Mouse (Mus musculus) stomach, embryonic 16.5 days (tissue): ENCODE results near the gene Ctbs. TPM values are rescaled to one million over a fixed set of nuclear protein-coding genes. Genes with fewer than 3 reads are reported as not detected.
"Not testable (repeated sequence)": the region's sequence is repeated elsewhere in the genome, so short reads cannot be mapped to it uniquely, and the experiment has no call there.

Source experiments
- ATAC-seq: fragments of 200-750 bp; cut with Nextera tagmentation; 2 replicates; pipeline ENCODE4 v1.8.0; 2017; ENCODE audit warnings: moderate number of reproducible peaks, moderate TSS enrichment; ENCODE audit not compliant: insufficient read depth, low FRiP score
- H3K27ac ChIP-seq: fragments of 300-500 bp; sonication (generic); 2 replicates; pipeline ENCODE4 v1.5.1; 2014; ENCODE audit warnings: low read length
- H3K27me3 ChIP-seq: fragments of 300-500 bp; sonication (generic); 2 replicates; pipeline ENCODE4 v1.6.1; 2014; ENCODE audit warnings: low read length, control low read depth, mixed read lengths; ENCODE audit not compliant: control insufficient read depth, insufficient read depth
- H3K36me3 ChIP-seq: fragments of 300-500 bp; sonication (generic); 2 replicates; pipeline ENCODE4 v1.6.1; 2014; ENCODE audit warnings: low read length; ENCODE audit not compliant: control insufficient read depth, insufficient read depth
- H3K4me1 ChIP-seq: fragments of 300-500 bp; sonication (generic); 2 replicates; pipeline ENCODE4 v1.6.1; 2014; ENCODE audit warnings: low read length, control low read depth, mixed read lengths; ENCODE audit not compliant: control insufficient read depth, insufficient read depth
- H3K4me2 ChIP-seq: fragments of 300-500 bp; sonication (generic); 2 replicates; pipeline ENCODE4 v1.6.1; 2014; ENCODE audit warnings: low read depth, low read length, mixed read lengths
- H3K4me3 ChIP-seq: fragments of 300-500 bp; sonication (generic); replicated peaks from 2 replicates; pipeline ENCODE4 v1.5.1; 2014; ENCODE audit warnings: mild to moderate bottlenecking, low read length
- H3K9ac ChIP-seq: fragments of 300-500 bp; sonication (generic); 2 replicates; pipeline ENCODE4 v1.6.1; 2014; ENCODE audit warnings: low read length
- H3K9me3 ChIP-seq: fragments of 300-500 bp; sonication (generic); replicated peaks from 2 replicates; pipeline ENCODE4 v1.6.1; 2016; ENCODE audit warnings: low read length, control low read depth; ENCODE audit not compliant: control insufficient read depth
- WGBS: fragments of 180-500 bp; shearing (Covaris S2); extraction: QIAGEN DNeasy Blood & Tissue Kit; methylation state at CpG from one replicate; pipeline ENCODE4 v1.1.7; 2014; 5-methylcytosine and 5-hydroxymethylcytosine counted together
- polyA plus RNA-seq: library from polyadenylated mRNA; unstranded; fragments of >200 nt; fragmentation: Nextera tagmentation; extraction: Ambion mirVana; gene quantifications from 2 replicates; pipeline ENCODE4 v1.2.1, GENCODE M21; 2015

The Ctbs gene
- polyA plus RNA-seq, 1 experiment from 2014 or later: 12.7 TPM

DNA sequence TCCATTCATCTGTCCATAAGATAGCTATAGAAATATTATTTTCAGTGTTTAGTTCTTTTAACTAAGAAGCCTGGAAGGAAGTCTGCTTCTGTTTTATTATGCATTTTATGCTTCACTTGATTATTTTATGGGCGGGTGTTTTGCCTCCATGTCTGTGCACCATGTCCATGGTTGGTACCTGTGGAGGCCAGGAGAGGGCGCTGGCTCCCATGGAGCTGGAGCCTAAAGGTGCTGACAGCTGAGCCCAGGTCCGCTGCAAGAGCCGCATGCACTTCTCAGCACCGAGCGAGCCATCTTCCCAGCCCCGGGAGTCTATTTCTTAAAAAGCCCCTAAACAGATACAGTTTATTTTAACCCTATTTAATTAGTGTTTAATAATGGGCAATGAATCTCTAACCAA lies 25.9 kb upstream of the Ctbs start:
- Histone ChIP-seq H3K27me3 (no peaks in the 10 kb centered on the region), H3K4me1 (no peaks in the 10 kb centered on the region), H3K4me2 (no peak overlapping the region), H3K4me3 (no peak overlapping the region), H3K27ac (no peak overlapping the region), H3K9ac (no peak overlapping the region), H3K9me3 (no peaks in the 10 kb centered on the region), H3K36me3 (peaks cover 7% of the 10 kb centered on the region; the same call in 1 of the 2 replicates)
- 82% methylated on average over 7 of the region's 7 CpGs for WGBS
- no peak for ATAC-seq

DNA sequence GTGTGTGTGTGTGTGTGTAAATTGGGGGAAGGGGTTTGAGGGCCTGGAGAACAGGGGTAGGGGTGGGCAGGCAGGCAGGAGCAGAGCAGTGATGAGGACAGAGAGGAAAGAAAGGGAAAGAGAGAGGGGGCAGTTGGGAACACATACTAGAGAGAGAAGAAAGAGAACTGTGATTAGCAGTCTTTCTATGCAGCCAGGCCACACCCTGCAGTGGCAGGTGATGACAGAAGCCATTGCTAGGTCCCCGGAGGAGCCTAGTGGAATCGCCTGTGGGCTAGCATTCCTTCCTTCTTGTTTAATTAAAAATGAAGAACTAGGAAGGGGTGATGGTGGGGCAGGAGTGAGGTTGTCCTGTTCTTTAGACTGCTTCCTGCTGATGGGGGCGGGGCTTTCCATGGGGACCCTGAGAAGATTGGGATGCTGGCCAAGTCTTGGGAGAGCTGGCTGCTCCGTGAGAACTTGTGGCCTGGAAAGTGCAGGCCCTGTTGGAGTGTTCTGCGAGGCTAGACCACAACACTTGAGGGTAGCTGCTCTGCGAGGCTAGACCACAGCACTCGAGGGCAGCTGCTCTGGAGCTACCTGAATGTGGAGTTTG lies 25.2 kb upstream of the Ctbs start:
- H3K27ac ChIP-seq: no peak overlapping the region
- no peaks in the 10 kb centered on the region for H3K9me3 ChIP-seq
- no peak overlapping the region for H3K4me3 ChIP-seq
- peaks cover 7% of the 10 kb centered on the region; the same call in 1 of the 2 replicates for H3K36me3 ChIP-seq
- H3K27me3 ChIP-seq: no peaks in the 10 kb centered on the region
- ATAC-seq: 0 out of 2 replicates have a peak, but pooled peaks have one; percentile 17
- no peak overlapping the region for H3K9ac ChIP-seq
- no peak overlapping the region for H3K4me2 ChIP-seq
- H3K4me1 ChIP-seq: no peaks in the 10 kb centered on the region
- WGBS: 68% methylated on average over 7 of the region's 7 CpGs

- no peak overlapping the region for H3K9ac ChIP-seq
- no peaks in the 10 kb centered on the region for H3K4me1 ChIP-seq
- WGBS: 77% methylated on average over 7 of the region's 7 CpGs
- H3K36me3 ChIP-seq: peaks cover 7% of the 10 kb centered on the region; the same call in 1 of the 2 replicates
- no peaks in the 10 kb centered on the region for H3K9me3 ChIP-seq
- H3K4me2 ChIP-seq: no peak overlapping the region
- no peak for ATAC-seq
- no peak overlapping the region for H3K4me3 ChIP-seq
- no peak overlapping the region for H3K27ac ChIP-seq
- H3K27me3 ChIP-seq: no peaks in the 10 kb centered on the region
These were observed 23.7 kb upstream of the Ctbs start for GRCm38 (mm10) chr3:146425902-146426301.

- Histone ChIP-seq H3K9ac (no peak overlapping the region), H3K27me3 (no peaks in the 10 kb centered on the region), H3K4me2 (no peak overlapping the region), H3K27ac (no peak overlapping the region), H3K9me3 (no peaks in the 10 kb centered on the region), H3K36me3 (peaks cover 7% of the 10 kb centered on the region; the same call in 1 of the 2 replicates), H3K4me3 (no peak overlapping the region), H3K4me1 (no peaks in the 10 kb centered on the region)
- ATAC-seq: no peak
- 88% methylated on average over 8 of the region's 8 CpGs for WGBS
These were observed 23.1 kb upstream of the Ctbs start for GRCm38 (mm10) chr3:146426489-146426888.

DNA sequence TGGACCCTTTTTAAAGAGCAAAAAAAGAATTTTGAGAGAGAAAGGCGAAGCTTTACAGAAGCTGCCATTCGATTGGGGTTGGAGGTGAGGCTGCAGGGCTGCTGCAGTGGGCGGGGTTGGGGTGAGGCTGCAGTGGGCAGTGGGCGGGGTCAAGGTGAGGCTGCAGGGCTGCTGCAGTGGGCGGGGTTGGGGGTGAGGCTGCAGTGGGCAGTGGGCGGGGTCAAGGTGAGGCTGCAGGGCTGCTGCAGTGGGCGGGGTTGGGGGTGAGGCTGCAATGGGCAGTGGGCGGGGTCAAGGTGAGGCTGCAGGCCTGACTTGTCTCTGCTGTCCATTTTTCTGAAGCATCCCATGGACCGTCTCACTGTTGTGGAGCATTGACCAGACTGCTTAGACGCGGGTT lies 16.5 kb upstream of the Ctbs start:
- H3K36me3 ChIP-seq: peaks cover 21% of the 10 kb centered on the region
- H3K4me1 ChIP-seq, ATAC-seq, H3K4me2 ChIP-seq, H3K27ac ChIP-seq, H3K9ac ChIP-seq, H3K27me3 ChIP-seq, H3K4me3 ChIP-seq, H3K9me3 ChIP-seq: not testable (repeated sequence)
- 89% methylated on average over 11 of the region's 11 CpGs for WGBS

GRCm38 (mm10) chr3:146433681-146434350 lies 15.8 kb upstream of the Ctbs start:
- 88% methylated on average over 14 of the region's 14 CpGs for WGBS
- Histone ChIP-seq H3K4me1 (no peaks in the 10 kb centered on the region), H3K4me2 (no peak overlapping the region), H3K27ac (no peak overlapping the region), H3K4me3 (no peak overlapping the region), H3K36me3 (peaks cover 18% of the 10 kb centered on the region), H3K9me3 (no peaks in the 10 kb centered on the region), H3K9ac (no peak overlapping the region), H3K27me3 (no peaks in the 10 kb centered on the region)
- ATAC-seq: no peak

- Histone ChIP-seq H3K4me3 (no peak overlapping the region), H3K27ac (no peak overlapping the region), H3K4me2 (no peak overlapping the region), H3K9me3 (no peaks in the 10 kb centered on the region), H3K36me3 (peaks cover 18% of the 10 kb centered on the region), H3K4me1 (no peaks in the 10 kb centered on the region), H3K9ac (no peak overlapping the region), H3K27me3 (no peaks in the 10 kb centered on the region)
- ATAC-seq: no peak
- 84% methylated on average over 8 of the region's 8 CpGs for WGBS
These were observed 14.9 kb upstream of the Ctbs start for GRCm38 (mm10) chr3:146434686-146435085.

DNA sequence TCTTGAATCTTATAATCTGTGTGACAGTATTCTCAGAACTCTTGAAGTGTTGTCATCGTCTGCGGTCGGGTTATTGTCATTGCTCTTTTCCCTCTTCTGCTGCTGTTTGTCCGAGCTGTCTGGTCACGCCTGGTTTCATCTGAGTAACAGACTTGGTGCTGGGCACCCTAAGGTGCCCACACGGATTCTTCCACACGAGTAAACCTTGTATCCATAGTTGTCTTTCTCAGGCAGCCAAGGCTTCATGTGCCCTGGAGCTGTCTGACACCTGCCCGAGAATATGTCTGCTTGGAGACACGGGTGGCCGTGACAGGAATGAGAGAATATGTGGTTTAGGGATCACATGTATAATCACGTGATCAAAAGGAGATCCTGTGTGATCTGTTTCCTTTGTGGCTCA lies 14.1 kb upstream of the Ctbs start:
- ATAC-seq: no peak
- H3K27ac ChIP-seq: no peak overlapping the region
- no peak overlapping the region for H3K4me2 ChIP-seq
- H3K27me3 ChIP-seq: no peaks in the 10 kb centered on the region
- H3K4me1 ChIP-seq: no peaks in the 10 kb centered on the region
- H3K4me3 ChIP-seq: no peak overlapping the region
- peaks cover 18% of the 10 kb centered on the region for H3K36me3 ChIP-seq
- H3K9ac ChIP-seq: no peak overlapping the region
- WGBS: 91% methylated on average over 11 of the region's 11 CpGs
- no peaks in the 10 kb centered on the region for H3K9me3 ChIP-seq

DNA sequence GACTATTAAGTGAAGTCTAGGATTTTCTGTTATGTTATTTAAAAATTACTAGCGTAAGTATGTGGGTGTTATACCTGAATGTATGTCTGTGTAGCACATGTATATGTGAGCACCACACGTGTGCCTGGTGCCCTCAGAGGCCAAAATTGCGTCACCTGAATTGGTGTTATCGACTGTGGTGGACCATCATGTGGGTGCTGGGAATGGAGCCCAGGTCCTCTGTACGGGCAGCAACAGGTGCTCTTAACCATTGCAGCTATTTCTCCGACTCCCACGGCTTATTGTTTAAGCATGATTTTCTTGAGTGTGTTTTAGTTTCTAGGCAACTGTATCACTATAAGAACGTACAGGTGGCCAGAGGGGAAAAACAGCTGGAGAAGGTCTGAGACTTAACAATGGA lies 13.5 kb upstream of the Ctbs start:
- ATAC-seq: no peak
- H3K9ac ChIP-seq: no peak overlapping the region
- H3K4me3 ChIP-seq: no peak overlapping the region
- no peak overlapping the region for H3K4me2 ChIP-seq
- H3K9me3 ChIP-seq: no peaks in the 10 kb centered on the region
- H3K27me3 ChIP-seq: no peaks in the 10 kb centered on the region
- 90% methylated on average over 8 of the region's 8 CpGs for WGBS
- H3K36me3 ChIP-seq: peaks cover 18% of the 10 kb centered on the region
- no peaks in the 10 kb centered on the region for H3K4me1 ChIP-seq
- H3K27ac ChIP-seq: no peak overlapping the region
